Mouse (Mus musculus): ENCODE measurements around the gene Unc5cl. TPM values are rescaled to one million over a fixed set of nuclear protein-coding genes. Genes with fewer than 3 reads are reported as not detected.

Gene Unc5cl
- polyA plus RNA-seq, 1 experiment from 2014 or later, result 0.15 TPM

Other genes with a start within 250 kb of the Unc5cl start
- gene Trem1, start 222.1 kb upstream of the Unc5cl start, polyA plus RNA-seq (2015; fragmentation: Nextera tagmentation; extraction: Ambion mirVana), result 0.05 TPM in 1 of 2 replicates, not detected in the other
- gene Trem3, start 207.1 kb upstream of the Unc5cl start, polyA plus RNA-seq (2015; fragmentation: Nextera tagmentation; extraction: Ambion mirVana), result not detected in 2 replicates
- gene Treml4, start 190.6 kb upstream of the Unc5cl start, polyA plus RNA-seq (2015; fragmentation: Nextera tagmentation; extraction: Ambion mirVana), result 0.18 TPM in 1 of 2 replicates, not detected in the other
- 0.12 TPM in 1 of 2 replicates, not detected in the other for gene Treml2, start 155.4 kb upstream of the Unc5cl start, polyA plus RNA-seq (2015; fragmentation: Nextera tagmentation; extraction: Ambion mirVana)
- 0.04 TPM in 1 of 2 replicates, not detected in the other for gene B430306N03Rik, start 138.8 kb upstream of the Unc5cl start, polyA plus RNA-seq (2015; fragmentation: Nextera tagmentation; extraction: Ambion mirVana)
- gene Trem2, start 108.5 kb upstream of the Unc5cl start, polyA plus RNA-seq (2015; fragmentation: Nextera tagmentation; extraction: Ambion mirVana), result 2.1 and 2.3 TPM in 2 replicates
- gene Treml1, start 95.0 kb upstream of the Unc5cl start, polyA plus RNA-seq (2015; fragmentation: Nextera tagmentation; extraction: Ambion mirVana), result 0.49 and 1.4 TPM in 2 replicates
- gene Nfya, start 45.0 kb upstream of the Unc5cl start, polyA plus RNA-seq (2015; fragmentation: Nextera tagmentation; extraction: Ambion mirVana), result 14.8 and 17.8 TPM in 2 replicates
- 74.4 and 85.8 TPM in 2 replicates for gene Oard1, start 44.9 kb upstream of the Unc5cl start, polyA plus RNA-seq (2015; fragmentation: Nextera tagmentation; extraction: Ambion mirVana)
- 0.72 and 0.81 TPM in 2 replicates for gene Apobec2, start 22.0 kb upstream of the Unc5cl start, polyA plus RNA-seq (2015; fragmentation: Nextera tagmentation; extraction: Ambion mirVana)
- 1.7 and 2.4 TPM in 2 replicates for gene Tspo2, start 3.4 kb upstream of the Unc5cl start, polyA plus RNA-seq (2015; fragmentation: Nextera tagmentation; extraction: Ambion mirVana)

Measured in forebrain, embryonic 13.5 days (tissue).